Mouse (Mus musculus) 416B (cell line): ENCODE results near the gene Ndufb5.
"Not testable (repeated sequence)": the region's sequence is repeated elsewhere in the genome, so short reads cannot be mapped to it uniquely, and the experiment has no call there.

Source experiments
- DNase-seq: peaks from one replicate; pipeline ENCODE4 v3.0.0; 2011; ENCODE audit warnings: low read depth

Ndufb5 gene

DNA sequence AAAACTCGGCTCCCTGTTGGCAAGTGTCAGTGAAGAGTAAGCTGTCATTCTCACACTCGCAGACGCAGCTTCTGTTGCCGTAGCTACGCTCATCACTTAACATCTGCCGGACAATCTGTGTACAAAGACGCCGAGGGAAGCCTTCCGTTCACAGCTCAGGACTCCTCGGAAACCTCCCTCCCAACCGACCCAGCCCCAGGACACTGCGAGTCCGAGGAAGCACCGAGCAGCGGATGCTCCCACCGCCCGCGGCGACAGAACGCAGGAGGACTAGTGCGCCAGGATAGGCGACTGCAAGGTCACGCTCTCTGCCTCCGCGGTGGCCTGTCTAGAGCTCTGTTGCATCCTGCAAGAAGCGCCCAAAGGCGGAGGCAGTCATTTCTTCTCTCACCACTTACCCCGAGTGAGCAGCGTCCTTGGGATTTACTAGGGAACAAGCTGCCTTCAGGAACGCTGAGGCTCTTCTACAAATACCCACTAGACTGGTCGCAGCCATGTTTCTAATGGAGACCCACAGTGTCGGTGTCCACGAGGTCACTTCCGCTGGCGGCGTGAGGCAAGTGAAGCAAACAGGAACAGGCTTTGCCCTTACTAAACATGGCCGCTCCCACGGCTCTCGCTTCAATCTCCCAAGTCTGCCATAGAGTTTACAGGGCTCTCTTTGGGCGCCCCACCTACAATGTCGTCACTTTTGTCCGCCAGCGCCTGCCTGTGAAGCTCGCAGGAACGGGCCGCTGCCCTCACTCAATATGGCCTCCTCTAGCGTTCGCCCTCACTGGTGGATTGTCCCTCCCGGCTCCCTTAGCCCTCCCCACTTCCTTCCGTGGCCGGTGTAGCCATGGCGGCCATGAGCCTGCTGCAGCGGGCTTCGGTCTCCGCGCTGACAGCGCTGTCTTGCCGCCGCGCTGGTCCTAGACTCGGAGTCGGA, at the start of gene Ndufb5:
TSS of gene Ndufb5 (plus strand) at position 747 of the 928 bp plus-strand sequence.
- DNase-seq: peak; percentile 99

DNA sequence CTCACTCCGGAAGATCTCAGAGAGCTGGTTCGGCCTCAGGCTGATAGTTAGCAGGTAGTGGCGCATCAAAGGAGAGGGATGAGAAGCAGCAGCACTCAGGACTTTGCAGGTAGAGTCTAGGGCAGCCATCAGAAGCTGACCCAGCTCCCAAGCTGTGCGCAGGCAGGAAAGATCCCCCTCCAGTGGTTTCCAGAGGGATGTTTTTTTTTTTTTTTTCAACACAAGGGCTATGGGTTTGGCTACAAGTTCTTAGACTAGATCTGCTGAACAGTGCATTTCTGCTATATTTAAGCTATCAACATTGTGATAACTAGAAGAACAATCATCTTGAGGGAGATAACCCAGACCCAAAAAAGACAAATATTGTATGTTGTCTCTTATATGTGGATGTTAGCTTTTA, 49.6 kb upstream of the Ndufb5 start:
- DNase-seq: no peak

DNA sequence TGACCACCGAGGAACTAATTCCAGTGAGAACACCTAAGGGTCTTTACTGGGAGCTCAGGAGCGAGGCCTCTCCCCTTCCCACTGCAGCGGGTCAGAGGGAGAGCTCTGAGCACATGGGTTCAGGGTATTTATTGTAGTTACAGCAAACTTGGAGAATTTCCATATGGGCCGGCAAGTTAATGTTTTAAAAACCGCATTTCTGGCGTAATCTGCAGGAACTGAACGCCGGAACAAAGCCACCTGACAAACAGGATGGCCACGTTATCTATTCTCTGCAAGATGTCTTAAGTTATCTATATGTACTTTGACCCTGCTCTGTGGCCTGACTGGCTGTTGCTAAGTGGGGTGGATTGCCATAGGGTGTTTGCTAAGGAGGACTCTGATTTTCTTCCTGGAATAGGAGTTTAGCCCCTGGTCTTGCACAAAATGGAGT, 47.2 kb upstream of the Ndufb5 start:
- peak; percentile 88 for DNase-seq

DNA sequence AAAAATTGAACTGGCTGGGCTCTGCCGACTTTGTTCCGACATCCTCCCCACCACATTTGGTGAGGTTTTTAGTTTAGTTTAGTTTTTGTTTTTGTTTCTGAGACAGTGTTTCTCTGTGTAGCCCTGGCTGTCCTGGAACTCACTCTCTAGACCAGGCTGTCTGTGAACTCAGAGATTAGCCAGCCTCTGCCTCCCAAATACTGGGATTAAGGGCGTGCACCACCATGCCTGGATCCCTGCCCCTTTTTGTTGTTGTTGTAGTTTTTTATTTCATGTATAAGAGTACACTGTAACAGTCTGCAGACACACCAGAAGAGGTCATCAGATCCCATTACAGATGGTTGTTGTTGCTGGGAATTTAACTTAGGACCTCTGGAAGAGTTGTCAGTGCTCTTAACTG, 46.8 kb upstream of the Ndufb5 start:
- no peak for DNase-seq

DNA sequence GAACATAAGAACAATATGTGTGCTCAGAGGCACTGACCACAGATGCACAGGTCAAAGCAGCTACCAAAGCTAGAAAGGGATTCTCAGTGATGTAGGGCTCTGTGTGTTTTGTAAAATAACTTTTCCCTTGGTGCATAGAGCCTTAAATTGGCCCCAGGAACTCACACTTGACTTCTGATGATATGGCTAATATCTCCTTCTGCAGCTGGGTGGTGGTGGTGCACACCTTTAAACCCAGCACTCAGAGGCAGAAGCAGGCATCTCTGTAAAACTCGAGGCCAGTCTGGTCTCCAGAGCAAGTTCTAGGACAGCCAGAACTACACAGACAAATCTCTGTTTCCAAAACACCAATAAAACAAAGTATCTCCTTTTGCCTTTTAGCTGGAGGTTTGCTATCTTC, 45.9 kb upstream of the Ndufb5 start:
- DNase-seq: no peak

DNA sequence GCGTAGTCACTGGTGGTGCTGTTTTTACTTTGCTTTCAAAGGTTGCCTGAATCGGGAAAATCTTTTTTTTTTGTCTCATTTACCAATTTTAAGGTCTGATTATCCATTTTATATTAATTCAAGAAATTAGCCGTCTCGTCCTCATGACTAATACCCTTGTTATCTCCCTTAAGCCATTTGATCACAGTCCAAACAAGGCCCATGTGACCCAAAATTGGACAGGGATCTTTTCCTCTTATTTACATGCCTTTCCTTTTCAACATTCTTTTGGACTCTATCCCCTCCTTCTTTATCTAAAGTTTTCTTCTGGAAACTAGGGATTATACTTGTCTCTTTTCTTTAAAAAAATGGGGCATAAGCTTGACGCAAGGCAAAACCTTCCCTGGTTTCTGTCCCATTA, 44.9 kb upstream of the Ndufb5 start:
- no peak for DNase-seq

DNA sequence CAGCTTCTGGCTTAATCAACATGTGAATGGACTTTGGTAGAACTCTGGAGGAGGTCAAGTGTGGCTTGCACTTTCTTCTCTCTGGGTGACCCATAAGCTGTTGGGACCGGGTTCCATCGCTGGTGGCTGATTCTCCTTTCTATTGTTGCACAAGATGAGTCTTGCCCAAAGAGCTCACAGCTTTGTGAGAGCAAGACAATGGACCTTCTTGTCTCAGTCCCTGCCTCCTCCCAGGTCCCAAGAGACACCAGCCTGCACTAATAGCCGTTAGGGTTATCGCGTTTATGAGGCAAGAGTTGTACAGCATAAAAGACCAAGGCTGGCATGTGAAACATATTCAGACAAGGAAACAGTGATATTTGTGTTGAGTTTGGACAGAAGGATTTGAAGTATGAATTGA, 42.6 kb upstream of the Ndufb5 start:
- no peak for DNase-seq

DNA sequence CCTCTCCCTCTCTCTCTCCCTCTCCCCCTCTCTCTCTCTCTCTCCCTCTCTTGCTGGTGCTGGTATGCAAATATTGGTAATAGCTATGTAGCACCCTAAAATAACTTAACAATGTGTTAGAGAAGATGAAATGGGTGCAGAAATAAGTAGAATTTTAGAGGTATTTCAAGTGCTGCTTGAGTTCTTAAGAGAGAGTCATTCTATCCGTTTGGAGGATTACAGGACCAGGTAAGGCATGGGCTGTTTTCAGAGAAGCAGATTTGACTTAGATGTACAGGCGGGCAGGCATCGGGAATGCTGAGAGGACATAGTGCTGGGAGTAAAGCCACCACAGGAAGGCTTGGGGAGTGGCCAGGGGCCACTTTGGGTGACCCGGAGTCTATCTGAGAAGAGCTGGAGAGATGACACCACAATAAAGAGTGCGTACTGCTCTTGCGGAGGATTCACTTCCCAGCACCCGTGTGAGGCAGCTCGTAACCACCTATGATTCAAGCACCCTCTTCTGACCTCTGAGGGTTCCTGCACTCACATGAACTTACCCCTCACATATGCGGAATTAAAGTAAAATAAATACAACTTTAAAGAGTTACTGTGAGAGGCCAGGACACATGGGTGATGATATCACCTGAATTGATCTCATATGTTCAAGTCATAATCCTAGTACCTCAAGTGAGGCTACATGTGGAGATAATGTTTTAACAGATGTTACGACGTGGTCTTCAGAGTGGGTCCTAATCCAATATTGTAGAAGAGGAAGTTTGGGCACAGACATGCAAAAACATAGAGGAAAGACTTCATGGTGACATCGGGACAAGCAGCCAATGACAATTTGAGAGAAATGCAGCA, 41.8 kb upstream of the Ndufb5 start:
- DNase-seq: peak; percentile 69

DNA sequence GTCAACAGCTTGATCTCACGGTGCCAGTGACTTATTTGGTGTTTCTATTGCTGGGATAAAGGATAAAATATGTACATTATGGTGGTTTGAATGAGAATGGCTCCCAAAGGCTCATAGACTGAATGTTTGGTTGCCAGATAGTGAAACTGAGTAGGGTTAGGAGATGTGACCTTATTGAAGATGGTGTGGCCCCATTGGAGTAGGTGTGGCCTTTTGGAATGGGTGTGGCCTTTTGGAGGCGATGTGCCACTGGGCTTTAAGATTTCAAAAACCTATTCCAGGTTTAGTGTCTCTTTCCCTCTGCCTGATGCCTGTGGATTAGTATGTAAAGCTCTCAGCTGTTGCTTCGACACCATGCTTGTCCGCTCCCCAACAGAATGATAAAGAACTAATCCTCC, 41.2 kb upstream of the Ndufb5 start:
- peak; percentile 14 for DNase-seq

DNA sequence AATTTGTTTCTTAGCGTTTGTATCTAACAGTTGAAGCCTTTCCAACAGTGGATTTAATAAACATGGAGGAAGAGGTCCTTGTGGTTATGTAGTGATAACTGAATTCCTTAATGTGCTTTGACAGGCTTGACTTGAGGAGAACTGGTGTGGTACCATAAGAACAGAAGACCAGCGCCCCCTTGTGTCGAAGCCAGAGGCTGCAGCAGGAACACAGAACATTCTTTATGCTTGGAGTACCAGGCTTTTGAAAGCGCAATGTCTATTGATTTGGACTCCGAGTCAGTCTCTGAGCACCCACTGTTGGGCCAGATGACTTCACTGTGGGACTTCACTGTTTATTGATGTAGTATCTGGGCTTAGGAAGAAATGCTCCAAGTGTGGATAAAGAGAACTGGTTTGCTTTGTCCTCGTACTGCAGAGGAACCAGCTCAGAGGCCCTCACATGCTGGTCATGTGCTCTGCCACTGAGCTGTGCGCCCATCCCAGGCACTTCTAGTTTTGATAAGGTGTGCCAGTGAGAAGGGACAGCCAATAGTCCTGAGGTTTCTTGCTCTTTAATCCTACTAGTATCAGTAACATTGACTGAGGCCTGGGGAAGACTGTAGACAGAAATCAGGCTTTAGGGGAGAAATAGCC, 38.4 kb upstream of the Ndufb5 start:
- peak; percentile 87 for DNase-seq

DNA sequence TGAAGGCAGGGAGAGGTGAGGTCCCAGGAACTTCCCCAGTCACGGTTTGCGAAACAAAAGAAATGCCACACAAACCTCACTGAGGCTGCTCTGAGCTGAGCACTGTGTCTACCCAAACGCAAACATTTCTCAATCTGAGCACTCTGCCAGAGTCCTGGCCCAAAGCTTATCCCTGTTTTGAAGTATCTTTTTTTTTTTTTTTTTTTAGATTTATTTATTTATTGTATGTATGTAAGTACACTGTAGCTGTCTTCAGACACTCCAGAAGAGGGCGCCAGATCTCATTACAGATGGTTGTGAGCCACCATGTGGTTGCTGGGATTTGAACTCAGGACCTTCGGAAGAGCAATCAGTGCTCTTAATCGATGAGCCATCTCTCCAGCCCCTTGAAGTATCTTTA, 32.8 kb upstream of the Ndufb5 start:
- DNase-seq: not testable (repeated sequence)

DNA sequence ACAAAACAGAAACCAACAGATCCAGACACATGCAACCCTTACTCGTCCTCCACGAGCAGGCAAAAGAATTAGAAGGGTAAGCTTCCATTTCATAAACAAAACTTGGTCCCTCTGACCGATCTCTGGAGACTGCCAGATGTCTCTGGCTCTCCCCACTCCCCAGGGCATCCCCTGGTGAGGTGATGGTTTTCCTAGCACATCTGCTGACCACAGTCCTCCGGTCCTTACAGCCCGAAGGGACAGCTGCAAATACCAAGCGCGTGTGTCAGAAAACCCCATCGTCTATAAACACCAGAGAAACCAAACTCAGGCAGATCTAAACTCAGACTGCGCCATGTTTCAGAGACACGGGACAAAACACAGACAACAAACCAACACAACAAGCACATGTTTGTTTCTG, 32.2 kb upstream of the Ndufb5 start:
- not testable (repeated sequence) for DNase-seq

DNA sequence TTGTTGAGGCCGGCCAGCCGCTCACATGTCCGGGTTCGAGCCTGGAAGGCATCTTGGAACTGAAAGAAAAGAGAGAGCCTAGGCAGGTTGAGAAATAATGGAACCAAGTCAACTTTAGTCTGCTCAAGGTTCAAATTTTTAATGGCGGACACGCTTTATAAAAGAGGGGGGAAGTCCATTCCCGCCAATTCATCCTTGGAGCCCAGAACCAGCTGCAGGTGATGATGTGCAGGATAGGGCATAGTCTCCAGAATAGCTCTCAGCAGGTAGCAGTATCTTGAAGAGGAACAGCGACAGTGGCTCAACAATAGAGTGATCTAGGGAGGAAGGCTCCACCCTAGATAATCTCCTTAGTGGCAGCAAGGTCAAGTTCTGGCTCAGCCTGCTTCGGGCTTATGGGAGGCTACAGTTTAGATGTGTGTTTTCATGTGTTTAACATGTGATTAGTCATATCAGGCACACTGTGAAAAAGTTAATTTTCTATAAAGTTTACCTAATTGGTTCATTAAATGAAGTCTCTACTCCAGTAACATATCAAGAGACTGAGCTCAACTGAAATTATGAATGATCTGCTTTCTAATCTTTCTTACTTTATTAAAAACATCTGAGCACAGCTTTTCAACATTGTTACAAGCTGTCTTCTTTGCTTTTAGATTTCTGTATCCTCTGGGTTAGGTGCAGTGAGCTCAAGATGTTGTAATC, 31.0 kb upstream of the Ndufb5 start, which contains the start of gene Actl6a:
TSS of gene Actl6a (plus strand) at position 652 of the 702 bp plus-strand sequence.
- not testable (repeated sequence) for DNase-seq

DNA sequence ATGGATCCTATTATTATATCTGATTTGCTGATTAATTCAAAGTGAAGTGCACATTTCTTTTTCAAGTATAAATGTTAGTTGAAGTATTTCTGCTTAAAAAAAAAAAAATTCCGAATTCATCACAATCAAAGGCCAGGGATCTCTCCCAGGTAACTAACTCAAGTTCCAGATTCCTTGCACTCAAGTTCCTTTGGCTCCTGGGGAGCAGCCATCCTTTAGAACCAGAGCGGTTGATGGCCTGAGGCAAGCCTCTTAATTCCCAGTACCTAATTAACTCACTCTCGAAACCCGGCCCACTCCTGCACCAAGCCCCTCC, 28.8 kb upstream of the Ndufb5 start:
- no peak for DNase-seq

DNA sequence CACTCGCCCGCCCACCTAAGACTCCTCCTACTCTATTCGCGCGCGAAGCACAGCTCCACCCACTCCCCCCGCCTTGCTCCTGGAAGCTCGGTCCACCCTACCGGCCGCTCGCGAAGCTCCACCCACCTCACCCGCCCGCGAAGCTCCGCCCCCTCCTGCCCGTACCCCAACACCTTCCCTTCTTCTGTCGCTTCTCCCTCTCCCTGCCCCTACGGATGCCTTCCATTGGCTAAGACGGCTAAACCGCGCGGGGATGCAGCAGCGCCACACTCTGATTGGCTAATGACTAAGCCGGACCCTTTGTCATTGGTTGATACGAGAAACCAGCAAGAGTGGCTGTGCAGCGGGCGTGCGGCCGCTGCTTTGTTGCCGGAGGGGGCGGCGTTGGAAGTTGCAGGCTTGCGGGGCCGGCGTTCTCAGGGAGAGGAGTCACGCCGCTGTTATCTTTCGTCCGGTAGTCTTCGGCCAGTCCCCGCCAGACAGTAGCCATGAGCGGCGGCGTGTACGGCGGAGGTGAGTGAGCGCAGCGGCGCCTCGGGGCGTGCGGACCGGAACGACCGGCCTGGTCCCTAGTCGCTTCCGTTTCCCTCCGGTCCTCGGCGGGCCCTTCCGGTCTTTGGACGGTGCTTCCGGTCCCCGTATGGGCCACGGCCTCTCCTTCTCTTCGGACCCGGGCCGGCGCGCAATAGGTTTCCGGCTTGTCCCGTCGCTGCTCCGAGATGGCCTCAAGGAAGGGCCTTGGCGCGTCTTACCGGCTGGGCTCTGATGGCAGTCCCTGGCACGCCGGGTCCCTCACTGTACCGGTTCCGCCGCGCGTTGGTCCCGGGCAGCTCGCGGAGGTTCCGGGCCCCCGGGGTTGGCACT, 28.2 kb upstream of the Ndufb5 start:
- DNase-seq: peak; percentile 100

DNA sequence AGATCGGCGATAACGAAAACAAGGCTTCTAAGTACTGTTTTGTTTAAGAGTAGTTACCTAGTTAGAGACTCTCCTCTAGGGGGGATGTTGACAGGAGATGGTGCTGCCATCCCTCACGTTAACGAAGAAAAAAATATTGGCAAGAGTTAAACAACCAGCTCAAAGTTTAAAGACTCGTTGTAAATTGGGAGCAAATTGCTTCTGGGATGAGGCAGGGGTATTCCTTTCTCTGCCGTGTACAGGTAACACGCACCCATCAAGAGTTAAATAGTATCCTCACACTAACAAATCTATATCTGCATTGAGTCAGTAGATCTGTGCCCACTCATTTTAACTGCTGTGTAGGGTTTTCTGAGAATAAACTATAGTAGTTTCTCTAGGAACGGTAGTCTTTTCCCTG, 27.4 kb upstream of the Ndufb5 start:
- no peak for DNase-seq

DNA sequence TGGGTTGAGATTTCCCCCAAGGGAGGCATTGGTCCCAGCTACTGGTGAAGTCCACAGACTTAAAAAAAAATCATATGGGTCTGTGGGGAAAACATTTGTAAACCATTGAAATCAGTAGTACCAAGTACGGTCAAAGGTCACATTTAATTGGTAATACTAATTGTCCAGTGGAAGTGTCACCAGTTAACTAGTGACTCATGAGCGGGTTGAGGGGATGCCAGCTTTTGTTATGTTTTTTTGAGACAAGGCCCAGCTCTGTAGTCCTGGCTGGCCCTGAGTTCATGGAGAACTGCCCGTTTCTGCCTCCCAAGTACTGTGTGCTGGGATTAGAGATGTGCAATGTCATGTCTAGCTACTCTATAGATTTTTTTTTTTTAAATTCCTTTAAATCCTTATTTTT, 23.1 kb upstream of the Ndufb5 start:
- DNase-seq: no peak

DNA sequence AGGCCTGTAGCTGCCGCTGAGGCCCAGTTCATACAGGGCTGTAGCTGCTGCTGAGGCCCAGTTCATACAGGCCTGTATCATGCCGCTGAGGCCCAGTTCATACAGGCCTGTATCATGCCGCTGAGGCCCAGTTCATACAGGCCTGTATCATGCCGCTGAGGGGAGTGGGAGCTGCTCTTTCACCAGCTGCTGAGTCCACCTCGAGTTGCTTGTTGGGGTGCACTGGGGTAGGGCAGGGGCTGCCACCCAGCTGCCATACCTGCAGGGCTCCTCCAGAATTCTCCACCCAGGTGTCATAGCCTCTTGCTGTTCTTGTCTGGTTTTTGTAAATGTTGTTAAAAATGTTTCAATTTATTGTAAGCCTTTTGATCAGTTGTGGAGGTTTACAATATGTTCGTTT, 19.4 kb upstream of the Ndufb5 start:
- not testable (repeated sequence) for DNase-seq

DNA sequence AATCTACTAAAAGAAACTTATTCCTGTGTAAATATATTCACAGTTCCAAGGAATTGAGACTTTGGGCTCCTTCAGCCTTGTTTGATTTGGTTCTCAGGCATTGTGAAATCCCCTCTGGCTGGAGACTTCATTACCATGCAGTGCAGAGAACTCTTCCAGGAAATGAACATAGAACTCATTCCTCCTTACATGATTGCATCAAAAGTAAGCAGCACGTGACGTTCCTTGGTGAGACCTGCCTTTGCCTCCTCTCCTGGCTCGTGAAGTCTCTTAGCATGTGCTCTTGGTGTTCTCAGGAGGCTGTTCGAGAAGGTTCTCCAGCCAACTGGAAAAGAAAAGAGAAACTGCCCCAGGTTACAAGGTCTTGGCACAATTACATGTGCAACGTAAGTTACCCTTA, 18.5 kb upstream of the Ndufb5 start:
- DNase-seq: no peak

DNA sequence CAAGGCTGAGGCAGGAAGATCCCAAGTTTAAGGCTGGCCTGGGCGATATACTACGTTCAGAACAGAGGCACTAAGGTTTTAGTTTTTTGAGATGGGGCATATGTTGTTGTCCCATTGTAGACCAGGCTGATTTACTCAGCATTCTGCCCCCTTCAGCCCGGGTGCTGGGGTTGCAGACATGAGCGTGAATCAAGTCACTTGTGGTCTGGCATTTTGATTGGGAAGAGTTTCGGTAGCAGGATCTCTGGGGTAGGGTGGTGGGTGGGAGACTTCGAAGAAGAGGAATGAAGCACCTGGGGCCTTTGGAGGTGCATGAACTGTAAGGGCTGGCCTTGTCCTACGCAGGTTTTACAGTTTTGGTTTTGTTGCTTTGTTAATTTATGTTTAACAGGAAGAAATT, 12.6 kb upstream of the Ndufb5 start:
- DNase-seq: no peak

DNA sequence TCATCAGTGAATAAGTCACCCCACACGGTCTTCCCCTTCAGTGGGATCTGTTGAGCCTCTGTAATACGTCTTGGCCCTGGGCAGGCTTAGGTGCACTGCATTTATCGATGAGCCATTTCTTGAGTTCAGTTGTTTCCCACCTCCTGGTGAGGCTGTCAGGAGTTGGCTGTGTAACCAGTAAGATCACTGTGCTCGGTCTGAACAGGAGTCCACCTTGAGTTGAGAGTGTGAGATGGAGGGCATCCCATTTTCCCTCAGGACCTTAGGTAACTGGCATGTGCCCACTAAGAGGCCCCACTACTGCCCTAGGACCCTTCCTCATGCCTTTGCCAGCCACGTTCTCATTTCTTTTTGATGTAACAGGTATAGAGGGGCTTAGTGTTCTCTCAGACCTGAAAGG, 10.8 kb upstream of the Ndufb5 start:
- no peak for DNase-seq
